Mouse (Mus musculus): ENCODE data around the gene Lgi1. TPM values are rescaled to one million over a fixed set of nuclear protein-coding genes. Genes with fewer than 3 reads are reported as not detected.

Lgi1 gene
- polyA plus RNA-seq, 1 experiment from 2014 or later = 0.08 TPM

DNA sequence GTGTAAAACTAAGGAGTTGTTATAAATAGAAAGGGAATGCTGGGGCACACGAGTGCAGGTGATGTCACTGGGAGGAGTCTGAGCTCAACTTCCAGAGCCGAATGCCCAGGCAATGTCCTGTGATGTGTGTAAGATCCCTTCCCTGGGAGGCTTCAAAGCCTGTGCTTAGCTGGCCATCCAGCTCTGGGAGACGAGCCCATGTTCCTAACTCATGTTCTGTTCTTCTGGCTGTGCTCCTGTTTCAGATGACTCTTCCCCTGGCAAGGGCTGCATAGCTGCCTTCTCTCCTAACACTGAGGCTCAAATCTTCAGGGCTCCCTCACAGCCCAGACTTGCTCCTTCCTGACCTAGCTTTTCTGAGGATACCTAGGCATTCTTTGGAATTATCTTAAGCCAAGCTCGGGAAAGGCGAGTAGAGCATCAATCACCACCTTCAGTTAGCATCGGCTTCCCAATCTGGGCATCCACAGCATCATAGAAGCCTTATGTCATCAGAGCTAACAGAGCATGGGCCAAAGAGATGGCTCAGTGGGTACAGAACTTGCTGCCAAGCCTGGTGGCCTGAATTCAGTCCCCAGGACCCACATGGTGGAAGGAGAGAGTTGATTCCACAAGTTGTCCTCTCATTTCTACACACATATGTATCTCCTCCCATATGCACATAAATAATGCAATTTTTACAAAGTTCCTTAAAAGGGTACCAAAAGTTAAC lies 52.4 kb downstream of the Lgi1 start:
- ATAC-seq (ENCODE audit: low read depth) = no peak
- H3K4me1 ChIP-seq (ENCODE audit: control insufficient read depth, low read depth, low read length) = no peaks in the 10 kb centered on the region
- no peak overlapping the region for H3K27ac ChIP-seq (ENCODE audit: low read length)
- no peak overlapping the region for H3K9ac ChIP-seq (ENCODE audit: low read depth, low read length)
- no peak overlapping the region for H3K4me2 ChIP-seq (ENCODE audit: low read depth, low read length)
- H3K27me3 ChIP-seq (ENCODE audit: control insufficient read depth, insufficient read depth, low read depth, low read length) = no peaks in the 10 kb centered on the region
- H3K9me3 ChIP-seq (replicated peaks; ENCODE audit: control insufficient read depth, low read length) = no peaks in the 10 kb centered on the region
- H3K36me3 ChIP-seq (ENCODE audit: control insufficient read depth, insufficient read depth) = no peaks in the 10 kb centered on the region
- WGBS (ENCODE audit: insufficient replicate concordance) = 54% methylated on average over 6 of the region's 6 CpGs
- no peak overlapping the region for H3K4me3 ChIP-seq (ENCODE audit: low read depth, low read length)

DNA sequence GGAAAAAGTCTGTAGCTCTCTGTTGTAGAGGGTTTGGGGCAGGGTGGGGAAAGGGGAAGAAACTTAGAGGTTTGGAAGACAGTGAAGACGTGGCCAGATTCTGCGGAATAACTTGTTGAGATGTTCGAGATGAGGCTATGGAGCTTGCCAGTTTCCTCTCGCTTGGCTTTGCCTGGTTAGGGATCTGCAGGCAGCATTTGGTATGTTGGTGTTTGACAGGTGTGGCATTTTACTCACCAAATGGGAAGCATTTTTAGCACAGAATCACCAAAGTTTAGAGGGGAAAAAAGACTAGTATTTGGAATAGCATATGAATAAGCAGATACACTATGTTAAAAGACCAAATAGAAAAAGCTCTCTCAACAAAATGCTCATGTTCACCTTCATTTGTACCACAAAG lies 54.0 kb downstream of the Lgi1 start:
- H3K27ac ChIP-seq (ENCODE audit: low read length) = no peak overlapping the region
- no peak overlapping the region for H3K4me3 ChIP-seq (ENCODE audit: low read depth, low read length)
- H3K36me3 ChIP-seq (ENCODE audit: control insufficient read depth, insufficient read depth) = no peaks in the 10 kb centered on the region
- no peak for ATAC-seq (ENCODE audit: low read depth)
- no peaks in the 10 kb centered on the region for H3K27me3 ChIP-seq (ENCODE audit: control insufficient read depth, insufficient read depth, low read depth, low read length)
- no peak overlapping the region for H3K4me2 ChIP-seq (ENCODE audit: low read depth, low read length)
- no peaks in the 10 kb centered on the region for H3K4me1 ChIP-seq (ENCODE audit: control insufficient read depth, low read depth, low read length)
- no peak overlapping the region for H3K9ac ChIP-seq (ENCODE audit: low read depth, low read length)
- H3K9me3 ChIP-seq (replicated peaks; ENCODE audit: control insufficient read depth, low read length) = no peaks in the 10 kb centered on the region
- 74% methylated on average over 4 of the region's 4 CpGs for WGBS (ENCODE audit: insufficient replicate concordance)

DNA sequence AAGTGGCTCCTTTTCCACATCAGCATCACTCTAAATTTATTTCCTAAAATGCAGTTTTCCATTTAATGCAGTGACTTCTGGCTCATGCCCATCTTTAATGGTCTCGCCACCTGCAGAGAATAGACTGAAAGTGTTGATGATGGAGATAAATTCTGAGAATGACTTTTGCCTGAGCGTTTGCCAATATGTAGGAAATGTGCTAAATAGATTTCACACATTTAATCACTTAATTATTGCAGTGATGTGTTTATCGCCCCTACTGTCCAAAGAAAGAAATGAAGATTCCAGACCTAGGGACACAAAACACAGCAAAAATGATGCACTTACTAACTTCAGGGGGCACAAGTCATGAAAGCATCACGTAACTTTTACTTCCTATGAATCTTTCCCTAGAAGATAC lies 54.8 kb downstream of the Lgi1 start:
- Histone ChIP-seq H3K4me1 (ENCODE audit: control insufficient read depth, low read depth, low read length) (no peaks in the 10 kb centered on the region), H3K4me3 (ENCODE audit: low read depth, low read length) (no peak overlapping the region), H3K36me3 (ENCODE audit: control insufficient read depth, insufficient read depth) (no peaks in the 10 kb centered on the region), H3K27ac (ENCODE audit: low read length) (no peak overlapping the region), H3K9me3 (replicated peaks; ENCODE audit: control insufficient read depth, low read length) (no peaks in the 10 kb centered on the region), H3K9ac (ENCODE audit: low read depth, low read length) (no peak overlapping the region), H3K27me3 (ENCODE audit: control insufficient read depth, insufficient read depth, low read depth, low read length) (no peaks in the 10 kb centered on the region), H3K4me2 (ENCODE audit: low read depth, low read length) (no peak overlapping the region)
- no peak for ATAC-seq (ENCODE audit: low read depth)
- 72% methylated on average over 4 of the region's 4 CpGs for WGBS (ENCODE audit: insufficient replicate concordance)

DNA sequence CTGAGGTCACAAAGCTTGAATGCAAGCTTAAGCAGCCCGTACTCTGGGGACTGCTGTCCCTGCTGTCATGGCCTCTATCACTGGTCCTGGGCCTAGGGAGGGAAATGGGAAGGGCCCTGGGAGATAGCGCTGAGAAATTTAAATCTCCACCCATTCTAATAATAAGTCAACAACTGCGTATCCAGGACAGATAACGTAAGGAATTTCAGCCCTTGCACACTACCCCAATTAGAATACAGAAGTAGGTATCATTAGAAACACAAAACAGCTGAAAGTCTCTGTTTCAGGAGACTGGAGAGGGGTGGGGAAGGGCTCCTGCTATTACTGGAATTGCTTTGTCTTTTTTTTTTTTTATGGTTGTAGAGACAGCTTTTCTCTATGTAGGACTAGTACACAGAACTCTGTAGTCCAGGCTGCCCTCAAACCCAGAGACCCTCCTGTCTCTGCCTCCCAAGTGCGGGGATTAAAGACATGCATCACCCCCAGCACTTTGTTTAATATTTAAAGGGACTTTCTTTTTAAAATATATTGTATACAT lies 56.4 kb downstream of the Lgi1 start:
- Histone ChIP-seq H3K4me1 (ENCODE audit: control insufficient read depth, low read depth, low read length) (no peaks in the 10 kb centered on the region), H3K4me3 (ENCODE audit: low read depth, low read length) (no peak overlapping the region), H3K27me3 (ENCODE audit: control insufficient read depth, insufficient read depth, low read depth, low read length) (no peaks in the 10 kb centered on the region), H3K36me3 (ENCODE audit: control insufficient read depth, insufficient read depth) (no peaks in the 10 kb centered on the region), H3K4me2 (ENCODE audit: low read depth, low read length) (no peak overlapping the region), H3K9me3 (replicated peaks; ENCODE audit: control insufficient read depth, low read length) (no peaks in the 10 kb centered on the region), H3K27ac (ENCODE audit: low read length) (no peak overlapping the region), H3K9ac (ENCODE audit: low read depth, low read length) (no peak overlapping the region)
- WGBS (ENCODE audit: insufficient replicate concordance) = 61% methylated on average over 5 of the region's 5 CpGs
- no peak for ATAC-seq (ENCODE audit: low read depth)

DNA sequence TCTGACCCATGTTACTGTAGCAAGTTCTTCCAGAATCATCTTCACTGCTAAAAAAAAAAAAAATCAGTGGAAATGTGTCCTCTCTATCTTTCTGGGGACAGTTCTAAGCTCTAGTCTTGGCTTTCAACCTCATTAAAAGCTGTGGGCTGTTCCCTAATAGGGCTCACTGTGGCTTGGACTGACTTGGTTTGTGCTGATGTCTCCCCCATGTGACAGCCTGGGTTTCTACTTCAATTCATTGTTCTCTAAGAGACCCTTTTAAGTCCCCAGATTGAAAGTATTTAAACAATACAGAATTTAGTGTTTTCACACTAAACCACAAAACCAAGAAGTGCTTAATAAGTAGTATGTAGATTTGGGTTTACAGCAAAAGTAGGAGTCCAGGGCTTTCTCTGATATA lies 59.4 kb downstream of the Lgi1 start:
- Histone ChIP-seq H3K9me3 (replicated peaks; ENCODE audit: control insufficient read depth, low read length) (no peaks in the 10 kb centered on the region), H3K36me3 (ENCODE audit: control insufficient read depth, insufficient read depth) (no peaks in the 10 kb centered on the region), H3K27me3 (ENCODE audit: control insufficient read depth, insufficient read depth, low read depth, low read length) (no peaks in the 10 kb centered on the region), H3K4me1 (ENCODE audit: control insufficient read depth, low read depth, low read length) (no peaks in the 10 kb centered on the region), H3K4me2 (ENCODE audit: low read depth, low read length) (no peak overlapping the region), H3K4me3 (ENCODE audit: low read depth, low read length) (no peak overlapping the region), H3K27ac (ENCODE audit: low read length) (no peak overlapping the region), H3K9ac (ENCODE audit: low read depth, low read length) (no peak overlapping the region)
- ATAC-seq (ENCODE audit: low read depth) = no peak

DNA sequence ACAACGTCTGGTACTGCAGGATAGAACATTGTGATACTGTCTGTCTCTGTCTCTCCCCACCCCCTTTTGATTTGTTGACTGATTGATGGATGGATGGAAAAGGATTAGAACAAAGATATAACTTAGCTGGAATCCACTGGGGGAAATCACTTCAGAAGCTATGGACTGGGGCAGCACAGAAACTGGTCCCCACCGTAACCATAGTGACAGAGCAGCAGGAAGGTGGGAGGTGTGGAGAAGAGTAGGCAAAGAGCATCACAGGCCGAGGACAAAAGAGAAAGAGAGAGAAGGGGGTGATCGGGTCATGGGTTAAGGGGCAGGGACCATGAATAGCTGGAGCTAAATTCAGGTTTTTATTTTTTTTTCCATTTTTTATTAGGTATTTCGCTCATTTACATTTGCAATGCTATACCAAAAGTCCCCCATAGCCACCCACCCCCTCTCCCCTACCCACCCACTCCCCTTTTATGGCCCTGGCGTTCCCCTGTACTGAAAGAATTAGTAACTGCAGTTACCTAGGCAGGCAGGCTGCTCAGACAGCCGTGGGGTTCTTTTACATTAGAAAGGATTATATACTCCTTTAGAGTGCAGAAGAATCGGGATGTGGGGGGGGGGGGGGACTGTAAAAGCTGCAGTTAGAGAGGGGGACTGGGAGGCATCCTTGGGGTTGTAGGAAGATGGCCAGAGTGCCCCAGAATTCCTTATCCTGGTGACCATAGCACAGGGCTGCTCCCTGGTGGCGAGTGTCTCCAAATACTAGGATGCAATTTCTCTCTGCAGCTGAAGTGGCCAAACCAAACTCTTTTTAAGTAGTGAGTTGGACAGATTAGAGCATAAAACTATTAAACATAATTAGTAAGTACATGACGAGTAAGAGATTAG lies 60.1 kb downstream of the Lgi1 start:
- WGBS (ENCODE audit: insufficient replicate concordance) = 32% methylated on average over 10 of the region's 10 CpGs
- H3K4me2 ChIP-seq (ENCODE audit: low read depth, low read length) = no peak overlapping the region
- H3K4me1 ChIP-seq (ENCODE audit: control insufficient read depth, low read depth, low read length) = no peaks in the 10 kb centered on the region
- no peaks in the 10 kb centered on the region for H3K9me3 ChIP-seq (replicated peaks; ENCODE audit: control insufficient read depth, low read length)
- H3K9ac ChIP-seq (ENCODE audit: low read depth, low read length) = no peak overlapping the region
- no peak overlapping the region for H3K27ac ChIP-seq (ENCODE audit: low read length)
- no peak for ATAC-seq (ENCODE audit: low read depth)
- no peaks in the 10 kb centered on the region for H3K27me3 ChIP-seq (ENCODE audit: control insufficient read depth, insufficient read depth, low read depth, low read length)
- H3K4me3 ChIP-seq (ENCODE audit: low read depth, low read length) = no peak overlapping the region
- H3K36me3 ChIP-seq (ENCODE audit: control insufficient read depth, insufficient read depth) = no peaks in the 10 kb centered on the region

DNA sequence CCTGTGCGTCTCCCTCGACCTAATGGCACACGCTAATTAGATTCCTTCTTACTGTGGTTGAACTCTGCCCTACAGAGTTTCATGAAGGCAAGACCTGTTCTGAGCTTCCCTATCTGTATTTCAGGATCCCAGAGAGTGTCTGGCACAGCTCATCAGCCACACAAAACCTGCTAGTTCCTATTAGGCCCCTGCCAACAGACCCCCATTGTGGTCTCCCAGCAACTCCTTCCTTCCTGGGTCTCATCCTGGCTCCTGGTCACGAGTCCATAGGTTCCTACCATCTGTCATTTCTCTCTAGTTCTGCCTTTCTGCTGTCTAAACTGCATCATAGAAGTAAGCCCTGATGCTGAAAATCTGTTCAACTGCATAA lies 60.7 kb downstream of the Lgi1 start:
- Histone ChIP-seq H3K27ac (ENCODE audit: low read length) (no peak overlapping the region), H3K4me2 (ENCODE audit: low read depth, low read length) (no peak overlapping the region), H3K4me3 (ENCODE audit: low read depth, low read length) (no peak overlapping the region), H3K9ac (ENCODE audit: low read depth, low read length) (no peak overlapping the region), H3K27me3 (ENCODE audit: control insufficient read depth, insufficient read depth, low read depth, low read length) (no peaks in the 10 kb centered on the region), H3K9me3 (replicated peaks; ENCODE audit: control insufficient read depth, low read length) (no peaks in the 10 kb centered on the region), H3K36me3 (ENCODE audit: control insufficient read depth, insufficient read depth) (no peaks in the 10 kb centered on the region), H3K4me1 (ENCODE audit: control insufficient read depth, low read depth, low read length) (no peaks in the 10 kb centered on the region)
- WGBS (ENCODE audit: insufficient replicate concordance) = 51% methylated on average over 4 of the region's 4 CpGs
- ATAC-seq (ENCODE audit: low read depth) = no peak

DNA sequence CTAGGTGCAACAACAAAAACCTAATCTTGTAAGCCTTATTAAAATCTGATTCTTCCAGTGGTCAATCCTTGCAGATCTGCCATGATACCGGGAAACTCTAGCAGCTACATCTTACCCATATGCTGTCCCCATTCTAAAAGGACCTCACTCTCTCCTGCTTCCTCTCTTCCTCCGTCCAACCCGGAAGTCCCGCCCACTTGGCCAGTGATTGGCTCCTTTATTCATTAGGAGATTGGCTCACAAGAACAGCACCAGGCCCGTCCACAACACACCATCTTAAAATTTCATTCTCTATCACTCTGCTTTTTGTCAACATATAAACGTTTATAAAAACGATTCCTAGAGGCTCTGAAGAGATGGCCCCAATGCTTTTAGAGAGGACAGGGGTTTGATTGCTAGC lies 61.5 kb downstream of the Lgi1 start:
- no peaks in the 10 kb centered on the region for H3K9me3 ChIP-seq (replicated peaks; ENCODE audit: control insufficient read depth, low read length)

DNA sequence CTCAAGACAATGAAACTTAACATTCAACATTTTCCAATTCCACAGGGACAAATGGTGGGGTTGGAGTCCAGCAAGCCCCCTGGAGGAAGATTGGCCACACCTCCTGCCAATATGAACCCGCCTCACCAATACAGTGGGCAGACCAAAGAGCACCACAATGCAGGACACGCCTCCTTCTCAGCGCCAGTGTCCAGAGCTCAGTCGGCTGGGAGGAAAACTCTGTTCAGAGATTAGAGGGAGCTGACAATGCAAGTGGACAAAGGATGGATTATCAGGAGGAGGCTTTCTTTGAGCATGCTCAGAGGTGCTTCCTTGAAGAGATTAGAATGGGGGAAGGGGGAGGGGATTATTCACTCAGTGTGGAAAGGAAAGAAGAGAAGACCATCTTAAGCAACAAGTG lies 62.7 kb downstream of the Lgi1 start:
- 55% methylated on average over 4 of the region's 4 CpGs for WGBS (ENCODE audit: insufficient replicate concordance)
- Histone ChIP-seq H3K27ac (ENCODE audit: low read length) (no peak overlapping the region), H3K27me3 (ENCODE audit: control insufficient read depth, insufficient read depth, low read depth, low read length) (no peaks in the 10 kb centered on the region), H3K4me2 (ENCODE audit: low read depth, low read length) (no peak overlapping the region), H3K9ac (ENCODE audit: low read depth, low read length) (no peak overlapping the region), H3K36me3 (ENCODE audit: control insufficient read depth, insufficient read depth) (no peaks in the 10 kb centered on the region), H3K4me1 (ENCODE audit: control insufficient read depth, low read depth, low read length) (no peaks in the 10 kb centered on the region), H3K4me3 (ENCODE audit: low read depth, low read length) (no peak overlapping the region), H3K9me3 (replicated peaks; ENCODE audit: control insufficient read depth, low read length) (no peaks in the 10 kb centered on the region)
- ATAC-seq (ENCODE audit: low read depth) = no peak

More for the DNA sequence above, 61.5 kb downstream of the Lgi1 start:
- H3K4me3 ChIP-seq (ENCODE audit: low read depth, low read length) = no peak overlapping the region
- no peak overlapping the region for H3K9ac ChIP-seq (ENCODE audit: low read depth, low read length)
- H3K36me3 ChIP-seq (ENCODE audit: control insufficient read depth, insufficient read depth) = no peaks in the 10 kb centered on the region
- H3K4me2 ChIP-seq (ENCODE audit: low read depth, low read length) = no peak overlapping the region
- no peaks in the 10 kb centered on the region for H3K4me1 ChIP-seq (ENCODE audit: control insufficient read depth, low read depth, low read length)
- no peaks in the 10 kb centered on the region for H3K27me3 ChIP-seq (ENCODE audit: control insufficient read depth, insufficient read depth, low read depth, low read length)
- ATAC-seq (ENCODE audit: low read depth) = no peak
- 66% methylated on average over 7 of the region's 7 CpGs for WGBS (ENCODE audit: insufficient replicate concordance)
- no peak overlapping the region for H3K27ac ChIP-seq (ENCODE audit: low read length)
